Mouse (Mus musculus): ENCODE results near the gene Usp21. TPM values are rescaled to one million over a fixed set of nuclear protein-coding genes. Genes with fewer than 3 reads are reported as not detected.
A peak's percentile ranks its signal among the peaks of the same experiment; 100 is the strongest.

The Usp21 gene
- polyA plus RNA-seq, 1 experiment from 2014 or later = 105 TPM

DNA sequence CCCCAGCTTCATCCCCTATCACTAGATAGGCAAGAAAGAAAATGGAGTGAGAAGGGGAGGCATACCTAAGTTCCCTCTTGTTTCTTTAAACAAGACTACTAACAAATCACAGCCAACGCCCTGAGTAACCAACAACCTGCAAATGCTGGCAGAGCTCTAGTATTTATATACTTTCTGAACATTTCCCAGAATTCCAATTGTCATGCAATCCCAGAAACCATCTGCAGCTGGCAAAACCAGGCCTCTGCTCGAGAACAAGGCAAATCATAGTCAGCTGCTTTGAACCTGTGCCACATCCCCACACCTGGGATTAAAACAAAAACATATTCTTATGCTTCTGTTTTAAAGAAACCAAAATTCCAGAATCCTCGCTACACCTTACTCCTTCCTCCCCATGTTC, 5.6 kb upstream of the Usp21 start:
- H3K27ac ChIP-seq (ENCODE audit: low read length) = no peak overlapping the region; the same call in 1 of the 2 replicates
- H3K4me1 ChIP-seq (ENCODE audit: control insufficient read depth, insufficient read depth, low read length) = peaks cover 12% of the 10 kb centered on the region
- peak overlapping the region; percentile 69 for H3K4me2 ChIP-seq (ENCODE audit: low read length)
- H3K9ac ChIP-seq (ENCODE audit: low read depth, low read length) = no peak overlapping the region
- H3K27me3 ChIP-seq (ENCODE audit: control insufficient read depth, insufficient read depth, low read depth, low read length) = peaks cover 11% of the 10 kb centered on the region
- no peaks in the 10 kb centered on the region for H3K9me3 ChIP-seq (replicated peaks; ENCODE audit: control insufficient read depth, low read length, poor library complexity, severe bottlenecking)
- 88% methylated on average over 3 of the region's 3 CpGs for WGBS
- peak overlapping the region; percentile 68 for H3K4me3 ChIP-seq (ENCODE audit: low read depth, low read length)
- no peak for ATAC-seq
- no peaks in the 10 kb centered on the region; the same call in 1 of the 2 replicates for H3K36me3 ChIP-seq (ENCODE audit: control insufficient read depth, insufficient read depth, low read length)

DNA sequence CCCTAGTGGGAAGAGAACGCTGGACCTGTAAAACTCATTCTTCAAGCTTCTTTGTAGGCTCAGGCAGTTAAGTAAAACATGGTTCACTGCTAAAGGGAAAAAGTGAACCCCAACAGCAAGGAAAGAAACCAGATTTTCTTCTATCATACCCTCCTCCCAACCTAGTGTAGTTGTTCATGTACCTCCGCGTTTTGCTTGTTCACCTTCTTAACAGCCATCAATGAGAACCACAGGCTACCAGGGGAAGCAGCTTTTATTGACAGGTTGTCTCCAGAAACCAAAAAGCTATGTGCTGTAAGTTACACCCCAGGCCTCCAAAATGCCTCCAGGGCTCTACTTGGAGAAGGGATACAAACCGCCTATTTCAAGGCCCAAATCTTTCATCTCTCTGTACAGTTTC, 537 bp upstream of the Usp21 start:
- Histone ChIP-seq H3K4me2 (ENCODE audit: low read length) (peak overlapping the region; percentile 43), H3K27ac (ENCODE audit: low read length) (peak overlapping the region; percentile 95), H3K4me3 (ENCODE audit: low read depth, low read length) (peak overlapping the region; percentile 88; the same call in 1 of the 2 replicates), H3K4me1 (ENCODE audit: control insufficient read depth, insufficient read depth, low read length) (peaks cover 24% of the 10 kb centered on the region), H3K9me3 (replicated peaks; ENCODE audit: control insufficient read depth, low read length, poor library complexity, severe bottlenecking) (no peaks in the 10 kb centered on the region), H3K36me3 (ENCODE audit: control insufficient read depth, insufficient read depth, low read length) (peaks cover 14% of the 10 kb centered on the region), H3K9ac (ENCODE audit: low read depth, low read length) (no peak overlapping the region), H3K27me3 (ENCODE audit: control insufficient read depth, insufficient read depth, low read depth, low read length) (no peaks in the 10 kb centered on the region)
- no peak for ATAC-seq
- WGBS = 57% methylated on average over 4 of the region's 4 CpGs

- Histone ChIP-seq H3K36me3 (ENCODE audit: control insufficient read depth, insufficient read depth, low read length) (peaks cover 18% of the 10 kb centered on the region), H3K27ac (ENCODE audit: low read length) (no peak overlapping the region; the same call in 1 of the 2 replicates), H3K9ac (ENCODE audit: low read depth, low read length) (peak overlapping the region; percentile 98; the same call in 1 of the 2 replicates), H3K4me1 (ENCODE audit: control insufficient read depth, insufficient read depth, low read length) (peaks cover 27% of the 10 kb centered on the region), H3K9me3 (replicated peaks; ENCODE audit: control insufficient read depth, low read length, poor library complexity, severe bottlenecking) (no peaks in the 10 kb centered on the region), H3K4me2 (ENCODE audit: low read length) (peak overlapping the region; percentile 61), H3K27me3 (ENCODE audit: control insufficient read depth, insufficient read depth, low read depth, low read length) (no peaks in the 10 kb centered on the region), H3K4me3 (ENCODE audit: low read depth, low read length) (peak overlapping the region; percentile 88)
- no peak for ATAC-seq
- WGBS = 86% methylated on average over 19 of the region's 19 CpGs
These were observed 1.3 kb downstream of the Usp21 start for GRCm38 (mm10) chr1:171286517-171286916.

DNA sequence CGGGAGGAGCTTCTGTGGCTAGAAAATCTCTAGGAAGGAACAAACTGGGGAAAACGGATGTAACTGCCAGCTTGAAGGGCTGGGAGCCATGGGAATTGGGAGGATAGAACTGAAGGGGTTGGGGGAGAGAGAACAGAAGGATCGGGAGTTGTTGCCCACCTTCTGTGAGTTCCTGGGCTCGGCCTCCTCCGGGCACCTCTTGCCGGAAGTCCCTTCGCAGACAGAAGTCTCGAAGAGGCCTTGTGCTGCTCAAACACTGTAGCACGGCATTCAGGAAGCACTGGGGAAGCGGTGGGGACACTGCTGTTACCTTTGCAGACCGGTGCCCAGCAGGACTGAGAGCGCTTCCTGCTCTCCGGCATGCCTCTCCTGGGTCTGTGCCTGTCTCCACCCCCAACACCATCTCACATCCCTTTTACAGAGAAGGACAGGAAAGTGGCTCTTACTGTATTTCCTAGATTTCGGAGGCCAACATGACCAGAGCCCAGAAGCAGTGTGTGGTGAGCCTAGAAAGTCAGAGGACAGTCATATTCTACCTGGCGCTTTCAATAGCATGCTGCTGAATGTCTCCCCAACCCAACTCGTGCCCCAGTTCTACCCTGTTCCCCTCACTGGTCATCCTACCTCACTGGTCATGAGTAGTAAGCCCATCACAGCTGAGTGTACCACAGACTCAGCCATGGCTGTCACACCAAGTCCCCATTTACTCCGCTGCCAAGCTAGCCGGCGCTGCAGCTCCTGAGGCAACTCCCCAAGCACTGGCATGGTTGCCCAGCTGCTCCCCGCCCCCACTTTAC, 2.5 kb downstream of the Usp21 start:
- WGBS = 86% methylated on average over 20 of the region's 20 CpGs
- no peak for ATAC-seq
- Histone ChIP-seq H3K9ac (ENCODE audit: low read depth, low read length) (no peak overlapping the region), H3K4me1 (ENCODE audit: control insufficient read depth, insufficient read depth, low read length) (peaks cover 33% of the 10 kb centered on the region), H3K27ac (ENCODE audit: low read length) (no peak overlapping the region), H3K27me3 (ENCODE audit: control insufficient read depth, insufficient read depth, low read depth, low read length) (no peaks in the 10 kb centered on the region), H3K4me3 (ENCODE audit: low read depth, low read length) (no peak overlapping the region), H3K4me2 (ENCODE audit: low read length) (no peak overlapping the region), H3K36me3 (ENCODE audit: control insufficient read depth, insufficient read depth, low read length) (peaks cover 18% of the 10 kb centered on the region), H3K9me3 (replicated peaks; ENCODE audit: control insufficient read depth, low read length, poor library complexity, severe bottlenecking) (no peaks in the 10 kb centered on the region)

GRCm38 (mm10) chr1:171284491-171284890, 3.3 kb downstream of the Usp21 start:
- Histone ChIP-seq H3K4me2 (ENCODE audit: low read length) (no peak overlapping the region), H3K27me3 (ENCODE audit: control insufficient read depth, insufficient read depth, low read depth, low read length) (no peaks in the 10 kb centered on the region), H3K9ac (ENCODE audit: low read depth, low read length) (no peak overlapping the region), H3K4me3 (ENCODE audit: low read depth, low read length) (no peak overlapping the region), H3K36me3 (ENCODE audit: control insufficient read depth, insufficient read depth, low read length) (peaks cover 18% of the 10 kb centered on the region), H3K27ac (ENCODE audit: low read length) (no peak overlapping the region), H3K9me3 (replicated peaks; ENCODE audit: control insufficient read depth, low read length, poor library complexity, severe bottlenecking) (no peaks in the 10 kb centered on the region), H3K4me1 (ENCODE audit: control insufficient read depth, insufficient read depth, low read length) (peaks cover 39% of the 10 kb centered on the region)
- no peak for ATAC-seq
- 91% methylated on average over 15 of the region's 15 CpGs for WGBS

DNA sequence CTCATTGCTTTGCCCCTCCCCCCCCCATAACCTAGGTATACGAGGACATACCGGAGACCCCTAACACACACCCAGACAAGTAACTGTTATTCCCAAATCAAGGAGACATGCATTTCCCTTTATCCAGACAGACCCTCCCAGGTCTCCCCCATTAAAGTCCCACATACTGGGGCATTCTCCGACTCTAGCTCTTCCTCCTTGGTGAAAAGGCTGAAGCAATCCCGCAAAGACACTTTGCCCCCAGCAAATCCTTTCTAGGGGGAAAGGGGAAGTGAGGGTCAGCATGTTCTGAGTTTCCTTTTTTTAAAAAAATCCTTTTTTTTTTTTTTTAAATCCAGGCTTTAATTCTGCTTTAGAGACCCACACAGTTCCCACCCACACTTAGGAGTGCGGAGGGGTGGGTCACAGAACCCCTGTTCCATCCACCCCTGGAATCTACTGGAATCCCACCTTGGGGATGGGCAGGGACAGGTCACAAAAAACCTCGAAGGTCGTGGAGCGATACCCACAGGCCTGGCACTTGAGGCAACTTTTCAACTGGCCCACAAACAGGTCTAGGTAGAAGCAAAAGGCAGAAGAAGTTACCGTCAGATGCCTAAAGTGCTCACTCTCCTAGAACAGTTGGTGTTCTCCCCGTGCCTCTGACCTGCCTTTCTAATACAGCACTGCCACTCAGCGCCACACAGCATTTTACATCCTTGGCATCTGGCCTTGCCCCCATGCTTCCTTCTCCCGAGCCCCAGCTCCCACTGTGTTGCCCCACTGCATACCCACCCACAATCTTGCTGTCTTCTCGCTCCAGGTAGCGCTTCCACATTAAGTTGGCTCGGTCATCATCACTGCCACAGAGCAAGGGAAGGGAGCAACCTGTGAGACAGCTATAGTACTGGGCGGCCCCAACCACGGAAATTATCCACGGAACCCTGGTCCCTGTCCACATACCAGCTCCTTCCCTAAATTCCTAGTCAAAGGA, 4.3 kb downstream of the Usp21 start:
- H3K4me2 ChIP-seq (ENCODE audit: low read length) = no peak overlapping the region
- H3K4me3 ChIP-seq (ENCODE audit: low read depth, low read length) = no peak overlapping the region
- 92% methylated on average over 18 of the region's 18 CpGs for WGBS
- H3K27ac ChIP-seq (ENCODE audit: low read length) = no peak overlapping the region
- peaks cover 18% of the 10 kb centered on the region for H3K36me3 ChIP-seq (ENCODE audit: control insufficient read depth, insufficient read depth, low read length)
- H3K27me3 ChIP-seq (ENCODE audit: control insufficient read depth, insufficient read depth, low read depth, low read length) = no peaks in the 10 kb centered on the region
- H3K4me1 ChIP-seq (ENCODE audit: control insufficient read depth, insufficient read depth, low read length) = peaks cover 39% of the 10 kb centered on the region
- no peak for ATAC-seq
- no peaks in the 10 kb centered on the region for H3K9me3 ChIP-seq (replicated peaks; ENCODE audit: control insufficient read depth, low read length, poor library complexity, severe bottlenecking)
- no peak overlapping the region for H3K9ac ChIP-seq (ENCODE audit: low read depth, low read length)

DNA sequence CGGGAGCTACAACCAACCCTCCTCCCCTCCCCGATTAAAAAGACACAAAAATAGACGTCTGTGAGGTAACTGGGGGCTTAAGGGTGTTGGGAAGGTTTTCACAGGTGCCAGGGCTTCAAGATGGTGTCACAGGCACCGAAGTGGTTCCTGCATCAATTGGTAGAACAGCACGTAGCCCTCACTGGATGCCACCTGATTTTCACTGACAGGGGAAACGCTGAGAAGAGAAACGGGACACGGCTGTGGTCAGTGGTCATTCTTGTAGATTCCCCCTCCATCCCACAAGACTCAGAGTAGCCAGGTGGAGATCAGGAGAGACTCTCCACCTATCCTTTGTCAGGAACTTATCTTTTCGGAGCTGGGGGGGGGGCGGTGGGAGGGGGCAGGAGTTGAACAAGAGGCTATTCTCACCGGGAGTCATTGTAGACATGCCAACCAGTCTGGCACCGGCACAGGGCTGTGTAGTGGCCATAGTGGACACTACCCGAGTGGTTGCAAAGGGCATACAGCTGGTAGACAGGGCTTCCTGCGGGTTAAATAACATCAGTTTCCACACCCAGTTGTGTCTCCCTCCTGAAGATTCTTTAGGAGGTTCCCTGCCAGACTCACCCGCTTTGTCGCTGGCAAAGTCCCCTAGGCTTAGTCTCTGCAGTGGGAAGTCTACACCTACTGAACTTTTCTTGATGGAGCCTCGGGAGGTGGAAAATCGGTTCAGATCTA, 5.5 kb downstream of the Usp21 start:
- ATAC-seq = no peak
- H3K9ac ChIP-seq (ENCODE audit: low read depth, low read length) = no peak overlapping the region
- H3K4me3 ChIP-seq (ENCODE audit: low read depth, low read length) = no peak overlapping the region
- no peak overlapping the region for H3K27ac ChIP-seq (ENCODE audit: low read length)
- peaks cover 20% of the 10 kb centered on the region; the same call in 1 of the 2 replicates for H3K36me3 ChIP-seq (ENCODE audit: control insufficient read depth, insufficient read depth, low read length)
- H3K27me3 ChIP-seq (ENCODE audit: control insufficient read depth, insufficient read depth, low read depth, low read length) = no peaks in the 10 kb centered on the region
- WGBS = 81% methylated on average over 18 of the region's 18 CpGs
- no peaks in the 10 kb centered on the region for H3K9me3 ChIP-seq (replicated peaks; ENCODE audit: control insufficient read depth, low read length, poor library complexity, severe bottlenecking)
- no peak overlapping the region for H3K4me2 ChIP-seq (ENCODE audit: low read length)
- peaks cover 34% of the 10 kb centered on the region for H3K4me1 ChIP-seq (ENCODE audit: control insufficient read depth, insufficient read depth, low read length)

DNA sequence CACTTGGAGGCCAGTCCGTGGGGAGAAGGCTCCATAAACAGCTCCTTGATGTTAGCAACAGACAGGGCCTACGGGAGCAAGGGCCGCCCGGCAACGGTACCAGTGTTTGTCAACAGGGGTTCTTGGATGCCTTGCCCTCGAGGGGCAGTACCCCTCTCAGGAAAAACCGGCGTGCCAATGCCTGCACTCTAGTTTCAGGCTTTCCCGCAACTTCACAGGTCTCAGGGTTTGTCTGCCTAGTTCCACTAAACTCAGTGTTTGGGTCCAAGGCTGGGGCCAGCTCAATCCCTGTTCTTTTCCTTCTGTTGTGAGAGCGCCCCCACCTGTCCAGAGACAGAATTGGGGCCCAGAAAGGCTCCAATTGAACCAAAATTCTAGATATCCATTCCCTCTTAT, 6.3 kb downstream of the Usp21 start:
- H3K4me1 ChIP-seq (ENCODE audit: control insufficient read depth, insufficient read depth, low read length) = peaks cover 28% of the 10 kb centered on the region
- H3K27ac ChIP-seq (ENCODE audit: low read length) = peak overlapping the region; percentile 60

More for the DNA sequence above, 6.3 kb downstream of the Usp21 start:
- H3K9me3 ChIP-seq (replicated peaks; ENCODE audit: control insufficient read depth, low read length, poor library complexity, severe bottlenecking) = no peaks in the 10 kb centered on the region
- peaks cover 23% of the 10 kb centered on the region; the same call in 1 of the 2 replicates for H3K36me3 ChIP-seq (ENCODE audit: control insufficient read depth, insufficient read depth, low read length)
- H3K4me3 ChIP-seq (ENCODE audit: low read depth, low read length) = peak overlapping the region; percentile 63
- peak; percentile 29 for ATAC-seq
- no peaks in the 10 kb centered on the region for H3K27me3 ChIP-seq (ENCODE audit: control insufficient read depth, insufficient read depth, low read depth, low read length)
- peak overlapping the region; percentile 43 for H3K9ac ChIP-seq (ENCODE audit: low read depth, low read length)
- H3K4me2 ChIP-seq (ENCODE audit: low read length) = peak overlapping the region; percentile 73
- 0% methylated on average over 10 of the region's 10 CpGs for WGBS

All from midbrain, embryonic 16.5 days (tissue).